Mouse (Mus musculus) liver, adult 2 months (tissue): Measurements from ENCODE around the gene Prr22.

Experiments used
- CTCF ChIP-seq: fragments of 200-500 bp; IDR thresholded peaks from 2 replicates; pipeline ENCODE4 v1.5.1; 2011; ENCODE audit warnings: low read depth, low read length, control low read depth
- POLR2A ChIP-seq: fragments of 200-500 bp; IDR thresholded peaks from 2 replicates; pipeline ENCODE4 v1.6.1; 2011; ENCODE audit warnings: low read length, control low read depth; ENCODE audit not compliant: insufficient read depth; ENCODE audit errors: extremely low read depth

DNA sequence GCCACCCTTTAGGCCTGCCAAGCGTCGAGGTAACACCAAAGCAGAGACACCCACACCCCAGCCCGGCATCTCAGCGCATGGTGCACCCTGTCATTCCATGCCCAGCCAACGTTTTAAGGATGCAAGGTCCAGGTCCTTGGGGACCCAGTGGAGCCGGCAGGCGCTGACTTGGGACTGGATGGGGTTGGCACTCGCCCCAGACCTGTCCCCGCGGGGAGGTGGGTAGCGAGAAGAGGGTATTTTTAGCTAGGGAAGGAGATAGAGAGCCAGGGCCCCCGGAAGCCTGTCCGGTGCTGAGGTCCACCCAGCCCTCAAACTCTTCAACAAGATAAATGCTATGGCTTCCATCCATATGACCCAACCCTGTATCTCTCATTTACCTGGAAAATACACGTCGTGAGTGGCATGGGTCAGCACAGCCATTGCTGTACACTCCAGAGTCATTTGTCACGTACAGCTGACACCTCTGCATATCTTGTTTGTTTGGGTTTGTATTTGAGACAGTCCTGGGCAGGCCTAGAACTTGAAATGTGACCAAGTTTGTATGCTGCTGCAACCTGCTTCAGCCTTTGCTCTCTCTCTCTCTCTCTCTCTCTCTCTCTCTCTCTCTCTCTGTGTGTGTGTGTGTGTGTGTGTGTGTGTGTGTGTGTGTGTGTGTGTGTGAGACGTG, 29.8 kb upstream of the Prr22 start:
- TF ChIP-seq POLR2A (no peak), CTCF (no peak)
